8 mouse cellular contexts compared by ENCODE assay signal in the genomic region with DNA sequence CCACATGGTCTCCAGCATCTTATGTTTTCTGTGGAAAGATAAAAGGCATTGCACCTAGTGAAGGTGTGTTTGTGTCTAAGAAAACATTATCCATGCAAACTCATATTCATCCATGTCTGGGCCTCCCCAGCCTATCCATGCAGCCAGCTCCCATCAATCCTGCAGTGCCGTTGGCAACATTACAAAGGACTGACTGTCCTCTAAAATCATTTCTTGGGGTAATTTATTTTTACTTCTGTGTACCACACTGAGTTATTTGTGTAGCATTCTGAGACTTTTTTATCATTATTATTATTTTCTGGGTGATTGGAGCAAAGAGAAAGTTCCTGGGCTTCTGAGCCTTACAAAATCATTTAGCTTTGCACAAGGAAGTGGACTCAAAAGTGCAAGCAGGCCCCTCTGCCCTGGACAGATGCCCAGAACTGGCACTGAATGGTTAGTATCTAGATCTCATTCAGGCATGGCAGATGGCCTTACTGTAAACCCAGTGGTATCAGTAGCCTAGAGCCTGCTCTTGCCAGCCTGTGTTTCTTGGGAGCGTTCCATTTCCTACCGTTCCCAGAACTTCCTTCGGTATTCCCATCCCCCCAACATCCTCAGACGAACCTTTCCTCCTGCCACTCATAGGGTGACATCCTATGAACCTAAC.
DNase-seq lines count a peak whose midpoint lies in the region; ATAC-seq and TF ChIP-seq lines count a peak whose summit lies in the region.

No protein-coding gene starts in this region.

- H3K4me1 ChIP-seq in hindbrain, embryonic 14.5 days (replicated peaks; ENCODE audit: control insufficient read depth, insufficient read depth, low read length), result no peaks in the 10 kb centered on the region; the same call in 1 of the 2 replicates
- H3K4me1 ChIP-seq in hindbrain, embryonic 12.5 days, result no peaks in the 10 kb centered on the region
- no peaks in the 10 kb centered on the region for H3K4me1 ChIP-seq in stomach, postnatal 0 days (replicated peaks; ENCODE audit: control insufficient read depth, insufficient read depth)

- H3K27ac ChIP-seq in hindbrain, embryonic 14.5 days, result peak overlapping the region; percentile 44; the same call in 1 of the 2 replicates
- H3K27ac ChIP-seq in hindbrain, embryonic 12.5 days, result no peak overlapping the region
- H3K27ac ChIP-seq in stomach, postnatal 0 days (replicated peaks), result no peak overlapping the region

- TF ChIP-seq CTCF in stomach, postnatal 0 days (IDR thresholded peaks at IDR 0.05; ENCODE audit: low read depth), result no peak

- H3K9ac ChIP-seq in hindbrain, embryonic 14.5 days, result no peak overlapping the region
- no peak overlapping the region for H3K9ac ChIP-seq in hindbrain, embryonic 12.5 days
- no peak overlapping the region for H3K9ac ChIP-seq in stomach, postnatal 0 days (ENCODE audit: low read length)

- H3K9me3 ChIP-seq in hindbrain, embryonic 14.5 days (ENCODE audit: control insufficient read depth, low read length), result no peaks in the 10 kb centered on the region
- H3K9me3 ChIP-seq in hindbrain, embryonic 12.5 days (replicated peaks), result no peaks in the 10 kb centered on the region
- H3K9me3 ChIP-seq in stomach, postnatal 0 days (ENCODE audit: control insufficient read depth, low read length), result no peaks in the 10 kb centered on the region

- no peak for TF ChIP-seq EP300 in stomach, postnatal 0 days (optimal IDR thresholded peaks at IDR 0.05)

- H3K4me2 ChIP-seq in hindbrain, embryonic 14.5 days (replicated peaks), result no peak overlapping the region
- H3K4me2 ChIP-seq in hindbrain, embryonic 12.5 days (replicated peaks), result no peak overlapping the region
- H3K4me2 ChIP-seq in stomach, postnatal 0 days (replicated peaks; ENCODE audit: low read depth), result no peak overlapping the region

- 52% methylated on average over 5 of the region's 5 CpGs for WGBS in hindbrain, embryonic 14.5 days
- whole genome bisulfite sequencing in hindbrain, embryonic 12.5 days, result 81% methylated on average over 5 of the region's 5 CpGs
- 59% methylated on average over 5 of the region's 5 CpGs for WGBS in stomach, postnatal 0 days

- H3K27me3 ChIP-seq in hindbrain, embryonic 14.5 days (ENCODE audit: control insufficient read depth, insufficient read depth, low read length), result no peaks in the 10 kb centered on the region
- no peaks in the 10 kb centered on the region for H3K27me3 ChIP-seq in hindbrain, embryonic 12.5 days
- no peaks in the 10 kb centered on the region for H3K27me3 ChIP-seq in stomach, postnatal 0 days (ENCODE audit: control insufficient read depth, insufficient read depth, low read length)

- no peak overlapping the region for H3K4me3 ChIP-seq in hindbrain, embryonic 14.5 days (replicated peaks; ENCODE audit: low read length)
- H3K4me3 ChIP-seq in hindbrain, embryonic 12.5 days, result no peak overlapping the region
- no peak overlapping the region for H3K4me3 ChIP-seq in stomach, postnatal 0 days (ENCODE audit: low read depth, low read length)

- DNase-seq in hindbrain, embryonic 14.5 days (ENCODE audit: low spot score), result peak; percentile 65
- DNase-seq in right cerebral cortex, postnatal 10 days (ENCODE audit: low spot score in 2 of 2), result peak; percentile 81 to 83
- DNase-seq in right cerebral cortex, postnatal 36 days (ENCODE audit: low spot score in 2 of 2), result no peak
- DNase-seq in cerebellum, postnatal 36 days, result peak; percentile 88 to 89
- DNase-seq in stomach, postnatal 0 days (ENCODE audit: low spot score), result peak; percentile 22
- no peak for DNase-seq in liver
- DNase-seq in T-cell, adult 2 months (ENCODE audit: low spot score), result no peak

- no peak for ATAC-seq in hindbrain, embryonic 14.5 days (ENCODE audit: low FRiP score)
- ATAC-seq in hindbrain, embryonic 12.5 days (ENCODE audit: low FRiP score), result no peak
- ATAC-seq in stomach, postnatal 0 days (ENCODE audit: low FRiP score, low TSS enrichment), result no peak

- no peaks in the 10 kb centered on the region for H3K36me3 ChIP-seq in hindbrain, embryonic 14.5 days (replicated peaks; ENCODE audit: control insufficient read depth, insufficient read depth)
- no peaks in the 10 kb centered on the region for H3K36me3 ChIP-seq in hindbrain, embryonic 12.5 days
- H3K36me3 ChIP-seq in stomach, postnatal 0 days (ENCODE audit: control insufficient read depth, insufficient read depth, low read length), result no peaks in the 10 kb centered on the region

Comparison
In these comparisons a context has a peak if more than half of its experiments do, and no peak if none do; other contexts are left out.
1. DNase-seq: peak in hindbrain, embryonic 14.5 days (single experiment), right cerebral cortex, postnatal 10 days (2 of 2), cerebellum, postnatal 36 days (2 of 2) and stomach, postnatal 0 days (single experiment); none in right cerebral cortex, postnatal 36 days (0 of 2), liver (single experiment) and T-cell, adult 2 months (single experiment).